ENCODE assay signal across 8 mouse cellular contexts in the genomic region with DNA sequence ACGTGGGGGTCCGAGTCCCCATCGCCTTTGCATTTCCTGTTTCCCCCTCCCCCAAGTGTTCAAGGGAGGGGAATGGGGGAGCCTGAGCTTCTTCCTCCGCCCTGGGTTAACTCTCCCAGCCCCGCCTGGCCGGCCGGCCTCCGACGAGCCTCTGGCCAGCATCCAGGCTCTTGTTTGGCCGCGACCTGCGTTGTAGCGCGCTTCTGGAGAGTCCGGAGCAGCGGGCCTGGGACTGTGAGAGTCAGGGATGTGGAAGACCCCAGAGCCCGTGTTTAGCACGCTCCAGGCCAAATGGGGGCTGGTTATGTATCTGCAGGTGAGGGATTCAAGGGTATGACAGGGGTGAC. TPM values are rescaled to one million over a fixed set of nuclear protein-coding genes. Genes with fewer than 3 reads are reported as not detected.
DNase-seq lines count a peak whose midpoint lies in the region; ATAC-seq lines count a peak whose summit lies in the region.

No protein-coding gene starts in this region.

- no peaks in the 10 kb centered on the region for H3K36me3 ChIP-seq in forebrain, embryonic 14.5 days (ENCODE audit: control insufficient read depth, insufficient read depth, low read length)
- H3K36me3 ChIP-seq in hindbrain, embryonic 16.5 days (ENCODE audit: control insufficient read depth, insufficient read depth, low read length): no peaks in the 10 kb centered on the region
- H3K36me3 ChIP-seq in liver, embryonic 13.5 days: no peaks in the 10 kb centered on the region
- no peaks in the 10 kb centered on the region for H3K36me3 ChIP-seq in neural tube, embryonic 14.5 days (ENCODE audit: control insufficient read depth, insufficient read depth, low read length)

- peak; percentile 33 for DNase-seq in urinary bladder, postnatal 25 days (ENCODE audit: low spot score)
- DNase-seq in urinary bladder, adult 2 months (ENCODE audit: low spot score): no peak
- peak; percentile 56 for DNase-seq in forebrain, embryonic 14.5 days (ENCODE audit: low spot score)
- DNase-seq in liver, embryonic 13.5 days: no peak
- no peak for DNase-seq in frontal cortex, postnatal 25 days (ENCODE audit: low spot score in 2 of 2)
- no peak for DNase-seq in thymus, postnatal 36 days

- peaks cover 3% of the 10 kb centered on the region; the same call in 1 of the 2 replicates for H3K4me1 ChIP-seq in forebrain, embryonic 14.5 days (ENCODE audit: control insufficient read depth, insufficient read depth, low read length)
- H3K4me1 ChIP-seq in hindbrain, embryonic 16.5 days (ENCODE audit: control insufficient read depth, insufficient read depth, low read depth, low read length): peaks cover 9% of the 10 kb centered on the region; the same call in 1 of the 2 replicates
- H3K4me1 ChIP-seq in liver, embryonic 13.5 days (replicated peaks): peaks cover 17% of the 10 kb centered on the region; the same call in 1 of the 2 replicates
- H3K4me1 ChIP-seq in neural tube, embryonic 14.5 days (ENCODE audit: control insufficient read depth, insufficient read depth, low read length): peaks cover 14% of the 10 kb centered on the region; the same call in 1 of the 2 replicates

- H3K9me3 ChIP-seq in forebrain, embryonic 14.5 days (replicated peaks; ENCODE audit: control insufficient read depth, low read length): peaks cover 4% of the 10 kb centered on the region; the same call in 1 of the 2 replicates
- H3K9me3 ChIP-seq in hindbrain, embryonic 16.5 days (ENCODE audit: control insufficient read depth, low read length): 0 out of 2 replicates have a peak, but pooled peaks cover 4% of the 10 kb centered on the region
- H3K9me3 ChIP-seq in liver, embryonic 13.5 days (replicated peaks): no peaks in the 10 kb centered on the region
- H3K9me3 ChIP-seq in neural tube, embryonic 14.5 days (ENCODE audit: control insufficient read depth, low read length): peaks cover 5% of the 10 kb centered on the region

- WGBS in forebrain, embryonic 14.5 days: 1% methylated on average over 18 of the region's 18 CpGs
- WGBS in hindbrain, embryonic 16.5 days: under 1% methylated on average over 18 of the region's 18 CpGs
- under 1% methylated on average over 18 of the region's 18 CpGs for WGBS in liver, embryonic 13.5 days (ENCODE audit: insufficient replicate concordance)
- WGBS in neural tube, embryonic 14.5 days: 0% methylated on average over 18 of the region's 18 CpGs

- H3K27me3 ChIP-seq in forebrain, embryonic 14.5 days (replicated peaks; ENCODE audit: control insufficient read depth, insufficient read depth, low read length): no peaks in the 10 kb centered on the region
- H3K27me3 ChIP-seq in hindbrain, embryonic 16.5 days (replicated peaks; ENCODE audit: control insufficient read depth, insufficient read depth, low read length): no peaks in the 10 kb centered on the region
- H3K27me3 ChIP-seq in liver, embryonic 13.5 days: peaks cover 52% of the 10 kb centered on the region
- H3K27me3 ChIP-seq in neural tube, embryonic 14.5 days (ENCODE audit: control insufficient read depth, insufficient read depth, low read length): no peaks in the 10 kb centered on the region

- peak overlapping the region; percentile 94 for H3K9ac ChIP-seq in forebrain, embryonic 14.5 days (ENCODE audit: low read length)
- peak overlapping the region; percentile 79 for H3K9ac ChIP-seq in hindbrain, embryonic 16.5 days (ENCODE audit: low read depth, low read length)
- peak overlapping the region; percentile 8; the same call in 1 of the 2 replicates for H3K9ac ChIP-seq in liver, embryonic 13.5 days
- peak overlapping the region; percentile 87 for H3K9ac ChIP-seq in neural tube, embryonic 14.5 days (replicated peaks; ENCODE audit: low read depth, low read length)

- peak; percentile 50 for ATAC-seq in forebrain, embryonic 14.5 days
- peak; percentile 66 for ATAC-seq in hindbrain, embryonic 16.5 days
- ATAC-seq in liver, embryonic 13.5 days (ENCODE audit: low read depth): peak; percentile 27
- peak; percentile 62 for ATAC-seq in neural tube, embryonic 14.5 days (ENCODE audit: low read depth)

- peak overlapping the region; percentile 81 for H3K4me3 ChIP-seq in forebrain, embryonic 14.5 days (ENCODE audit: low read depth, low read length)
- peak overlapping the region; percentile 81 for H3K4me3 ChIP-seq in hindbrain, embryonic 16.5 days (ENCODE audit: low read length)
- H3K4me3 ChIP-seq in liver, embryonic 13.5 days (replicated peaks): peak overlapping the region; percentile 61
- peak overlapping the region; percentile 78 for H3K4me3 ChIP-seq in neural tube, embryonic 14.5 days (ENCODE audit: low read depth, low read length)

- H3K4me2 ChIP-seq in forebrain, embryonic 14.5 days (ENCODE audit: low read length): peak overlapping the region; percentile 87
- peak overlapping the region; percentile 95 for H3K4me2 ChIP-seq in hindbrain, embryonic 16.5 days (ENCODE audit: low read length)
- peak overlapping the region; percentile 80 for H3K4me2 ChIP-seq in liver, embryonic 13.5 days
- peak overlapping the region; percentile 90 for H3K4me2 ChIP-seq in neural tube, embryonic 14.5 days (ENCODE audit: low read depth, low read length)

- peak overlapping the region; percentile 81; the same call in 1 of the 2 replicates for H3K27ac ChIP-seq in forebrain, embryonic 14.5 days (ENCODE audit: low read depth, low read length)
- no peak overlapping the region; the same call in 1 of the 2 replicates for H3K27ac ChIP-seq in hindbrain, embryonic 16.5 days (ENCODE audit: low read depth, low read length)
- H3K27ac ChIP-seq in liver, embryonic 13.5 days: no peak overlapping the region
- H3K27ac ChIP-seq in neural tube, embryonic 14.5 days (ENCODE audit: low read depth, low read length): peak overlapping the region; percentile 69; the same call in 1 of the 2 replicates

RNA-seq across cellular contexts. Expression of a gene that starts 0.9 kb away (rescaled TPM):
- polyA plus RNA-seq in urinary bladder, adult 2 months (2012; rRNA removed): 5.9 and 6.4 TPM in 2 replicates
- polyA plus RNA-seq in forebrain, embryonic 14.5 days (2014; fragmentation: Nextera tagmentation; extraction: Ambion mirVana): 9.4 and 9.7 TPM in 2 replicates
- 4.9 and 9.4 TPM in 2 replicates for polyA plus RNA-seq in hindbrain, embryonic 16.5 days (2015; fragmentation: Nextera tagmentation; extraction: Ambion mirVana)
- polyA plus RNA-seq in liver, embryonic 13.5 days (2015; fragmentation: Nextera tagmentation; extraction: Ambion mirVana): 0.71 and 1.4 TPM in 2 replicates
- 5.7 and 12.6 TPM in 2 replicates for polyA plus RNA-seq in neural tube, embryonic 14.5 days (2014; fragmentation: Nextera tagmentation; extraction: Ambion mirVana)

RNA-seq across cellular contexts. Expression of a gene that starts 49.1 kb away (rescaled TPM):
- 399 and 411 TPM in 2 replicates for polyA plus RNA-seq in urinary bladder, adult 2 months (2012; rRNA removed)
- 546 and 597 TPM in 2 replicates for polyA plus RNA-seq in forebrain, embryonic 14.5 days (2014; fragmentation: Nextera tagmentation; extraction: Ambion mirVana)
- 538 and 570 TPM in 2 replicates for polyA plus RNA-seq in hindbrain, embryonic 16.5 days (2015; fragmentation: Nextera tagmentation; extraction: Ambion mirVana)
- polyA plus RNA-seq in liver, embryonic 13.5 days (2015; fragmentation: Nextera tagmentation; extraction: Ambion mirVana): 141 and 164 TPM in 2 replicates
- polyA plus RNA-seq in neural tube, embryonic 14.5 days (2014; fragmentation: Nextera tagmentation; extraction: Ambion mirVana): 565 and 602 TPM in 2 replicates

Comparison
In these comparisons a context has a peak if more than half of its experiments do, and no peak if none do; other contexts are left out.
1. DNase-seq: peak in urinary bladder, postnatal 25 days (single experiment) and forebrain, embryonic 14.5 days (single experiment); none in urinary bladder, adult 2 months (single experiment), liver, embryonic 13.5 days (single experiment), frontal cortex, postnatal 25 days (0 of 2) and thymus, postnatal 36 days (0 of 2).
2. H3K27ac ChIP-seq: peak in forebrain, embryonic 14.5 days (single experiment) and neural tube, embryonic 14.5 days (single experiment); none in hindbrain, embryonic 16.5 days (single experiment) and liver, embryonic 13.5 days (single experiment).
3. H3K9ac ChIP-seq: peak in every context shown above with its lines; median percentile 94 in forebrain, embryonic 14.5 days; 87 in neural tube, embryonic 14.5 days; 79 in hindbrain, embryonic 16.5 days; 8 in liver, embryonic 13.5 days.
4. Peak in every context shown above with its lines, with median percentiles within 50 percentile points of each other: ATAC-seq, H3K4me2 ChIP-seq and H3K4me3 ChIP-seq.